Mouse (Mus musculus) C2C12 (cell line): ENCODE results near the gene Syne1.
A peak's percentile ranks its signal among the peaks of the same experiment; 100 is the strongest.

ENCODE experiments used
- CTCF ChIP-seq: IDR thresholded peaks from one replicate; pipeline ENCODE4 v1.5.1; 2011; ENCODE audit not compliant: control insufficient read depth, insufficient read depth, insufficient read length
- MAX ChIP-seq: IDR thresholded peaks from one replicate; pipeline ENCODE4 v1.6.1; 2011; ENCODE audit warnings: mild to moderate bottlenecking, control low read depth
- MYOD1 ChIP-seq: IDR thresholded peaks from one replicate; pipeline ENCODE4 v1.6.1; 2011; ENCODE audit warnings: low read depth; ENCODE audit not compliant: control insufficient read depth, insufficient read length
- USF1 ChIP-seq: IDR thresholded peaks from one replicate; pipeline ENCODE4 v1.6.1; 2011; ENCODE audit warnings: low read depth, mild to moderate bottlenecking, control low read depth, moderate library complexity

- TF ChIP-seq CTCF (no peak), USF1 (no peak), MAX (no peak), MYOD1 (peak; percentile 49)
These were observed 480.9 kb downstream of the Syne1 start for GRCm38 (mm10) chr10:5070168-5070940.
